Mouse (Mus musculus) C2C12 (cell line): ENCODE data around the gene Tmem236.

ENCODE experiments used
- CEBPB ChIP-seq: IDR thresholded peaks from one replicate; pipeline ENCODE4 v1.6.1; 2011; ENCODE audit warnings: low read depth, mild to moderate bottlenecking, control low read depth, moderate library complexity
- CTCF ChIP-seq: IDR thresholded peaks from one replicate; pipeline ENCODE4 v1.5.1; 2011; ENCODE audit not compliant: control insufficient read depth, insufficient read depth, insufficient read length
- FOSL1 ChIP-seq: IDR thresholded peaks from one replicate; pipeline ENCODE4 v1.8.0; 2011; ENCODE audit warnings: mild to moderate bottlenecking, low read length; ENCODE audit not compliant: poor library complexity, insufficient read depth, severe bottlenecking
- MAX ChIP-seq: IDR thresholded peaks from one replicate; pipeline ENCODE4 v1.6.1; 2011; ENCODE audit warnings: mild to moderate bottlenecking, control low read depth
- MYOD1 ChIP-seq: IDR thresholded peaks from one replicate; pipeline ENCODE4 v1.6.1; 2011; ENCODE audit warnings: low read depth; ENCODE audit not compliant: control insufficient read depth, insufficient read length
- MYOG ChIP-seq: IDR thresholded peaks from one replicate; pipeline ENCODE4 v1.6.1; 2011; ENCODE audit not compliant: control insufficient read depth, insufficient read length; ENCODE audit errors: extremely low read depth
- USF1 ChIP-seq: IDR thresholded peaks from one replicate; pipeline ENCODE4 v1.6.1; 2011; ENCODE audit warnings: low read depth, mild to moderate bottlenecking, control low read depth, moderate library complexity

DNA sequence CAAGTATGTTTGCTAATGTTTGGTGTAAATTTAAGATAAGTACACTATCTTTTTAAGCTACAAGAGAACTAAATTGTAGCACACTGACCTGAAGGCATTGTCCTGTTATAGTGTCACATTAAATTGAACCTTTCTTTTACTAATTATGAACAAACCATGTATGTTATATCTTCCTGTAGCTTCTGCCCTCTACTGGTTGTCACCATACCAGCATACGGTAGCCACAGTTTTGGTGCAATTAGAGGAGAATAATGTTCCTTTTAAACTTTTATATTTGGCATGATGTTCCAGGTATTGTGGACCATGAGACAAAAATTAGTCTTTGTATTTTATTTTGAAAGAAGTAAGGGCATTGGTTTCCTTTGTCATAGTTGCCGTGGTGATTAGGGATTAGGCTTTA is 27.4 kb upstream of the Tmem236 start:
- TF ChIP-seq CTCF (no peak), USF1 (no peak), FOSL1 (no peak), MAX (no peak), MYOD1 (no peak), MYOG (no peak), CEBPB (no peak)
